Mouse (Mus musculus): ENCODE measurements around the gene Zbtb20.

Zbtb20 gene

GRCm38 (mm10) chr16:43592801-43593200 is 717.1 kb downstream of the Zbtb20 start:
- in situ Hi-C loops (cut with MboI, MseI), result no loop called here

GRCm38 (mm10) chr16:43597375-43598060 is 721.8 kb downstream of the Zbtb20 start:
- in situ Hi-C loops (cut with MboI, MseI), result no loop called here

GRCm38 (mm10) chr16:43599707-43600106 is 724.0 kb downstream of the Zbtb20 start:
- in situ Hi-C loops (cut with MboI, MseI), result loop anchor here (10.0 kb wide), 1 partner anchor 1395 kb away; no protein-coding TSS in a partner anchor

- in situ Hi-C loops (cut with MboI, MseI), result loop anchor here (10.0 kb wide), 1 partner anchor 1392 kb away; no protein-coding TSS in a partner anchor
Observed at GRCm38 (mm10) chr16:43602573-43602972, 726.9 kb downstream of the Zbtb20 start.

- in situ Hi-C loops (cut with MboI, MseI), result loop anchor here (10.0 kb wide), 1 partner anchor 1391 kb away; no protein-coding TSS in a partner anchor
Observed at GRCm38 (mm10) chr16:43603591-43604141, 728.0 kb downstream of the Zbtb20 start.

- in situ Hi-C loops (cut with MboI, MseI), result loop anchor here (10.0 kb wide), 1 partner anchor 1390 kb away; no protein-coding TSS in a partner anchor
Observed at GRCm38 (mm10) chr16:43604399-43605013, 728.8 kb downstream of the Zbtb20 start.

GRCm38 (mm10) chr16:43607086-43607485 is 731.4 kb downstream of the Zbtb20 start:
- in situ Hi-C loops (cut with MboI, MseI), result loop anchor here (10.0 kb wide), 1 partner anchor 1388 kb away; no protein-coding TSS in a partner anchor

GRCm38 (mm10) chr16:43608066-43608465 is 732.4 kb downstream of the Zbtb20 start:
- in situ Hi-C loops (cut with MboI, MseI), result loop anchor here (10.0 kb wide), 1 partner anchor 1387 kb away; no protein-coding TSS in a partner anchor

GRCm38 (mm10) chr16:43610375-43610774 is 734.7 kb downstream of the Zbtb20 start:
- in situ Hi-C loops (cut with MboI, MseI), result no loop called here

GRCm38 (mm10) chr16:43616348-43616747 is 740.7 kb downstream of the Zbtb20 start:
- in situ Hi-C loops (cut with MboI, MseI), result no loop called here

GRCm38 (mm10) chr16:43617346-43617745 is 741.7 kb downstream of the Zbtb20 start:
- in situ Hi-C loops (cut with MboI, MseI), result no loop called here

- in situ Hi-C loops (cut with MboI, MseI), result no loop called here
Observed at GRCm38 (mm10) chr16:43618286-43618685, 742.6 kb downstream of the Zbtb20 start.

- in situ Hi-C loops (cut with MboI, MseI), result no loop called here
Observed at GRCm38 (mm10) chr16:43619277-43619676, 743.6 kb downstream of the Zbtb20 start.

- in situ Hi-C loops (cut with MboI, MseI), result no loop called here
Observed at GRCm38 (mm10) chr16:43620359-43620758, 744.7 kb downstream of the Zbtb20 start.

- in situ Hi-C loops (cut with MboI, MseI), result no loop called here
Observed at GRCm38 (mm10) chr16:43623315-43624000, 747.8 kb downstream of the Zbtb20 start.

- in situ Hi-C loops (cut with MboI, MseI), result no loop called here
Observed at GRCm38 (mm10) chr16:43624876-43625275, 749.2 kb downstream of the Zbtb20 start.

- in situ Hi-C loops (cut with MboI, MseI), result no loop called here
Observed at GRCm38 (mm10) chr16:43625289-43625688, 749.6 kb downstream of the Zbtb20 start.

- in situ Hi-C loops (cut with MboI, MseI), result no loop called here
Observed at GRCm38 (mm10) chr16:43625956-43626355, 750.3 kb downstream of the Zbtb20 start.

GRCm38 (mm10) chr16:43628662-43629061 is 753.0 kb downstream of the Zbtb20 start:
- in situ Hi-C loops (cut with MboI, MseI), result no loop called here

GRCm38 (mm10) chr16:43631758-43632157 is 756.1 kb downstream of the Zbtb20 start:
- in situ Hi-C loops (cut with MboI, MseI), result no loop called here

GRCm38 (mm10) chr16:43634037-43634436 is 758.4 kb downstream of the Zbtb20 start:
- in situ Hi-C loops (cut with MboI, MseI), result no loop called here

GRCm38 (mm10) chr16:43637241-43637640 is 761.6 kb downstream of the Zbtb20 start:
- in situ Hi-C loops (cut with MboI, MseI), result no loop called here

Measured in T-helper 1 cell (primary cell).